Mouse (Mus musculus) layer of hippocampus, adult 9-10 months (tissue): ENCODE data around the gene Qk.

Source experiments
- DNase-seq: peaks from one replicate; pipeline ENCODE4 v3.0.0; 2022; ENCODE audit warnings: low spot score

Gene Qk

GRCm38 (mm10) chr17:10240081-10240480 is 79.6 kb downstream of the Qk start:
- DNase-seq = no peak

GRCm38 (mm10) chr17:10236595-10236994 is 83.1 kb downstream of the Qk start:
- no peak for DNase-seq

- no peak for DNase-seq
These were observed 87.2 kb downstream of the Qk start for GRCm38 (mm10) chr17:10232406-10232805.

- DNase-seq = no peak
These were observed 91.7 kb downstream of the Qk start for GRCm38 (mm10) chr17:10227798-10228538.

GRCm38 (mm10) chr17:10216164-10216563 is 103.5 kb downstream of the Qk start:
- DNase-seq = no peak

- DNase-seq = no peak
These were observed 110.4 kb downstream of the Qk start for GRCm38 (mm10) chr17:10209154-10209777.

- no peak for DNase-seq
These were observed 121.0 kb downstream of the Qk start for GRCm38 (mm10) chr17:10198662-10199061.

- DNase-seq = no peak
These were observed 121.4 kb downstream of the Qk start for GRCm38 (mm10) chr17:10198231-10198630.

- no peak for DNase-seq
These were observed 124.0 kb downstream of the Qk start for GRCm38 (mm10) chr17:10195703-10196102.

GRCm38 (mm10) chr17:10190857-10191256 is 128.8 kb downstream of the Qk start:
- no peak for DNase-seq

- DNase-seq = no peak
These were observed 131.2 kb downstream of the Qk start for GRCm38 (mm10) chr17:10188481-10188880.

GRCm38 (mm10) chr17:10187431-10188020 is 132.1 kb downstream of the Qk start:
- DNase-seq = no peak

GRCm38 (mm10) chr17:10181761-10182160 is 137.9 kb downstream of the Qk start:
- no peak for DNase-seq

- no peak for DNase-seq
These were observed 142.6 kb downstream of the Qk start for GRCm38 (mm10) chr17:10177096-10177495.

- no peak for DNase-seq
These were observed 158.4 kb downstream of the Qk start for GRCm38 (mm10) chr17:10161258-10161657.

- DNase-seq = no peak
These were observed 159.2 kb downstream of the Qk start for GRCm38 (mm10) chr17:10160415-10160814.

- no peak for DNase-seq
These were observed 166.7 kb downstream of the Qk start for GRCm38 (mm10) chr17:10152808-10153413.
